Mouse (Mus musculus) forelimb bud, embryonic 11.5 days (tissue): ENCODE measurements around the gene Hmbs.

Experiments used
- DNase-seq: peaks from one replicate; pipeline ENCODE4 v3.0.0-alpha.2; 2012; ENCODE audit warnings: low read depth, low spot score

The Hmbs gene

GRCm38 (mm10) chr9:44292490-44292889 is 51.5 kb downstream of the Hmbs start:
- DNase-seq = no peak

- no peak for DNase-seq
Observed at GRCm38 (mm10) chr9:44288959-44289291, 55.1 kb downstream of the Hmbs start.

- DNase-seq = no peak
Observed at GRCm38 (mm10) chr9:44288076-44288958, 55.7 kb downstream of the Hmbs start, which contains the start of gene Abcg4. Gene Abcg4 (minus strand): TSS chr9:44288615.

- no peak for DNase-seq
Observed at GRCm38 (mm10) chr9:44287401-44288075, 56.5 kb downstream of the Hmbs start.

GRCm38 (mm10) chr9:44287003-44287400 is 57.0 kb downstream of the Hmbs start:
- no peak for DNase-seq
